Mouse (Mus musculus): ENCODE measurements around the gene Scyl2. TPM values are rescaled to one million over a fixed set of nuclear protein-coding genes. Genes with fewer than 3 reads are reported as not detected.

Scyl2 gene
- polyA plus RNA-seq, 1 experiment from 2014 or later, result 7.7 TPM

DNA sequence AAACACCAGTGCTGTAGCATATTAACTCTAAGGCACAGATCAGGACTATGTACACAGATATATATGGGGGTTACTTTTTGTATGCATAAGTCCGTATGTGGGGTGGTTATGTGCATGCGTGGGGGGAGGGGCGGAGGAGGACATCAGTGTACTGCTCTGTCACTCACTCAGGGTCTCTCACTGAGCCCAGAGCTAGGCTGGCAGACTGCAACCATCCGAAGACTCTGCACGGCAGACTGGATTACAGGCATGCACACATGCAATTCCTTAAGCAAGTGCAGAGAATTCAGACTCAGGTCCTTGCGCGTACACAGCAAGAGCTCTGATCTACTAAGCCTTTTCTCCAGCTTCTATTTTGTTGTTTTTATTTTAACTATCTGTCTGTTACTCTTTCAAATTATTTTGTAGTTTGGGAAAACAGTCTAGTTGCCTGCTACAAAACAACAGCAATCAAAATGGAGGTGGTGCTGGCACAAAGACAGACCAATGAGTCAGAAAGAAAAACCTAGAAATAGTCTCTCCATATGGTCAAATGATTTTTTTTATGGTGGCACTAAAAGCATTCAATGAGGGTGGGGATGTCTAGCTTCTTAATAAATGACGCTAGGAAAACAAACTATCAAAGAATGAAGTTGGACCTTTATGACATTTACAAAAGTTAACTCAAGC is 21.0 kb downstream of the Scyl2 start:
- ATAC-seq (ENCODE audit: insufficient read depth, low FRiP score), result no peak
- no peak overlapping the region for H3K9ac ChIP-seq (ENCODE audit: low read length)
- no peaks in the 10 kb centered on the region for H3K9me3 ChIP-seq (replicated peaks; ENCODE audit: control insufficient read depth, low read length)
- no peaks in the 10 kb centered on the region for H3K36me3 ChIP-seq (ENCODE audit: control insufficient read depth, insufficient read depth, low read length)
- H3K4me2 ChIP-seq (ENCODE audit: low read depth, low read length), result no peak overlapping the region
- H3K27ac ChIP-seq (ENCODE audit: low read length), result no peak overlapping the region
- 93% methylated on average over 8 of the region's 8 CpGs for WGBS
- H3K4me1 ChIP-seq (ENCODE audit: control insufficient read depth, insufficient read depth, low read length), result no peaks in the 10 kb centered on the region
- no peak overlapping the region for H3K4me3 ChIP-seq (replicated peaks; ENCODE audit: low read length)
- H3K27me3 ChIP-seq (ENCODE audit: control insufficient read depth, insufficient read depth, low read length), result no peaks in the 10 kb centered on the region

DNA sequence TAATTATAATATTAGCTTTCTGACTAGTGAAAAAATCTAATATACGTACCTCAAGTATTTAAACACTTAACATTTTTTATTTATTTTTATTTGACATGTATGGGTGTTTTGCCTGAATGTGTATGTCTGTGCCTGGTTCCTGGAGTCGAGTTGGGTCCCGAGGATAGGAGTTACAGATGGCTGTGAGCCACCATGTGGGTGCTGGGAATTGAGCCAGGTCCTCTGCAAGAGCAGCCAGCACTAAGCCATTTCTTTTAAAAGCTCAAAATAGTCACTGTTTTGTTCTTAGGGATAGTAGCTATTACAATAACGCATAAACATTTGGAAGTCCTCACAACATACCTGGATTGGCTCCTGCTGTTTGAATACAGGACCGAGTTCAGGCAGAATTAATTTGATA is 29.7 kb downstream of the Scyl2 start:
- 75% methylated on average over 5 of the region's 5 CpGs for WGBS
- H3K9ac ChIP-seq (ENCODE audit: low read length), result no peak overlapping the region
- H3K4me2 ChIP-seq (ENCODE audit: low read depth, low read length), result no peak overlapping the region
- no peaks in the 10 kb centered on the region for H3K27me3 ChIP-seq (ENCODE audit: control insufficient read depth, insufficient read depth, low read length)
- no peaks in the 10 kb centered on the region for H3K9me3 ChIP-seq (replicated peaks; ENCODE audit: control insufficient read depth, low read length)
- H3K27ac ChIP-seq (ENCODE audit: low read length), result no peak overlapping the region
- H3K4me1 ChIP-seq (ENCODE audit: control insufficient read depth, insufficient read depth, low read length), result no peaks in the 10 kb centered on the region
- no peak overlapping the region for H3K4me3 ChIP-seq (replicated peaks; ENCODE audit: low read length)
- ATAC-seq (ENCODE audit: insufficient read depth, low FRiP score), result no peak
- H3K36me3 ChIP-seq (ENCODE audit: control insufficient read depth, insufficient read depth, low read length), result peaks cover 16% of the 10 kb centered on the region; the same call in 1 of the 2 replicates

DNA sequence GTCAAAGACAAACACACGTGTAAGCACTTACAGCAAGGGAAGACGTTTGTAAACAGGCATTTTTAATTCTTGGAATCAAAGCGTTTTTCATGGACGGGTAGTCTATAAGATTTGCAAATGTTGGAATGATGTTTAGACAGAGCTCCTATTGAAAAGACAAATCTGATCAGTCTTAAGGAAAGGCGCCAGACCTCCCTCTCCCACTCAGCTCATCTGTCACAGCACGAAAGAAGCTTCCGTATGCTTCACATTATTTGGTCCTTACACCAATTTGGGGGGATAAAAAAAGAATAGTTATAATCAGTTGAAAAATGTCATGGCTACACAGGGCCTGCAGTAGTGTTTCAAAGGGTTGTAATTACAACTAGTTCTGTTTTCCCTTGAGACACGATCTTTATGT is 33.2 kb downstream of the Scyl2 start:
- H3K9ac ChIP-seq (ENCODE audit: low read length), result no peak overlapping the region
- H3K4me1 ChIP-seq (ENCODE audit: control insufficient read depth, insufficient read depth, low read length), result no peaks in the 10 kb centered on the region
- no peak overlapping the region for H3K27ac ChIP-seq (ENCODE audit: low read length)
- WGBS, result 87% methylated on average over 8 of the region's 8 CpGs
- H3K27me3 ChIP-seq (ENCODE audit: control insufficient read depth, insufficient read depth, low read length), result no peaks in the 10 kb centered on the region
- H3K4me2 ChIP-seq (ENCODE audit: low read depth, low read length), result no peak overlapping the region
- H3K9me3 ChIP-seq (replicated peaks; ENCODE audit: control insufficient read depth, low read length), result no peaks in the 10 kb centered on the region
- ATAC-seq (ENCODE audit: insufficient read depth, low FRiP score), result no peak
- H3K36me3 ChIP-seq (ENCODE audit: control insufficient read depth, insufficient read depth, low read length), result peaks cover 13% of the 10 kb centered on the region; the same call in 1 of the 2 replicates
- H3K4me3 ChIP-seq (replicated peaks; ENCODE audit: low read length), result no peak overlapping the region

DNA sequence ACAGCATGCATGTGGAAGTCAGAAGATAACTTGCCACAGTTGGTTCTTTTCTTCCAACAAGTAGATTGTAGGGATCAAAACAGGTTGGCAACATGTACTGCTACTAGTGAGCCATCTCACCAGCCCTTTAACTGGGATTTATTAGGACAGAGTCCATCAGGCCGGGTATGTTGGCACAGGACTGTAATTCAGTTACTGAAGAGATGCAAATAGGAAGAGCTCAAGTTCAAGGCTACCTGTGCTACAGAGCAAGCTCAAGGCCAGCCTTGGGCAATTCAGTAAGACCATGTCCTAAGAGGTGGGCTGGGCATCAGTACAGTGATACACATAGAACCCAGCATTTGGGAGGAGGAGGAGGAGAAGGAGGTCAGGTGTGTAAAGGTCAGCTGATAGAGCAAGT is 34.4 kb downstream of the Scyl2 start:
- no peak overlapping the region for H3K4me2 ChIP-seq (ENCODE audit: low read depth, low read length)
- H3K27me3 ChIP-seq (ENCODE audit: control insufficient read depth, insufficient read depth, low read length), result no peaks in the 10 kb centered on the region
- H3K27ac ChIP-seq (ENCODE audit: low read length), result no peak overlapping the region
- no peaks in the 10 kb centered on the region for H3K4me1 ChIP-seq (ENCODE audit: control insufficient read depth, insufficient read depth, low read length)
- H3K9me3 ChIP-seq (replicated peaks; ENCODE audit: control insufficient read depth, low read length), result no peaks in the 10 kb centered on the region
- H3K4me3 ChIP-seq (replicated peaks; ENCODE audit: low read length), result no peak overlapping the region
- H3K9ac ChIP-seq (ENCODE audit: low read length), result no peak overlapping the region
- ATAC-seq (ENCODE audit: insufficient read depth, low FRiP score), result no peak
- H3K36me3 ChIP-seq (ENCODE audit: control insufficient read depth, insufficient read depth, low read length), result peaks cover 5% of the 10 kb centered on the region; the same call in 1 of the 2 replicates
- WGBS, result 81% methylated on average over 1 of the region's 1 CpGs

DNA sequence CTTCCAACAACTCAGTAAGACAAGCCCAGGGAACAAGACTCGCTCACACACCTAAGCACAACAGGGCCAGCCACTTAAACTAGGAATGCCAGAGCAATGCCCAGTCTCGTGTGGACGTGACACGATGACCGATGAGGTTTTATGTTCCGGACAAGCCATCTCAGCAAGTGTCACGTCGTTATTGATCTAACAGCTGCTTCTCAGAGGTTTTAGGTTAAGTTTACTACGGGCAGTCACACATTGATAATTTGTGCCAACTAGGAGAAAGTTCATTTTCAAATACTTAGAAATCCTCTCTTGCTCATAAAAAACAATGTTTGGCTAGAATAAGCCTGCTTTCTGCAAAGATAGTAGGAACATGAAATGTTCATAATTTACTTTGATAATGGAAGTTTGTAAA is 39.2 kb downstream of the Scyl2 start:
- 83% methylated on average over 9 of the region's 9 CpGs for WGBS
- no peak for ATAC-seq (ENCODE audit: insufficient read depth, low FRiP score)

DNA sequence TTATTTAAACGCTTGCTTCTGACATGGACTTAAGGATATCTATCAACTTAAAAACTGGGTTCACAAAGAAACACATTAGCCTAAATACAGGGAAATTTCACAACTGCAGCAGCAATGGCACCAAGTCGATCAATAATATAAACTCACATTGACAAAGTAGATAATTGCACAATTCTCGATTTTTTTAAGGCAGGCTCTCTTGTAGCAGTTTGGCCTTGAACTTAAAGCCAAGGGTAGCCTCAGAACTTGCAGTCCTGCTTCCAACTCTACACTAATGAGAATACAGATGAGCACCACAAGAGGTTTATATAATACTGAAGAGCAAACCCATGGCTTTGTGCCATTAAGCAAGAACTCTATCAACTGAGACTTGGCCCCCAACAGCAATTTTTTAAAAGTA is 49.1 kb downstream of the Scyl2 start:
- no peak overlapping the region for H3K4me3 ChIP-seq (replicated peaks; ENCODE audit: low read length)
- WGBS, result 65% methylated on average over 3 of the region's 3 CpGs
- ATAC-seq (ENCODE audit: insufficient read depth, low FRiP score), result no peak
- H3K9me3 ChIP-seq (replicated peaks; ENCODE audit: control insufficient read depth, low read length), result no peaks in the 10 kb centered on the region
- H3K9ac ChIP-seq (ENCODE audit: low read length), result no peak overlapping the region
- H3K4me1 ChIP-seq (ENCODE audit: control insufficient read depth, insufficient read depth, low read length), result no peaks in the 10 kb centered on the region
- no peak overlapping the region for H3K4me2 ChIP-seq (ENCODE audit: low read depth, low read length)
- peaks cover 6% of the 10 kb centered on the region for H3K36me3 ChIP-seq (ENCODE audit: control insufficient read depth, insufficient read depth, low read length)
- no peaks in the 10 kb centered on the region for H3K27me3 ChIP-seq (ENCODE audit: control insufficient read depth, insufficient read depth, low read length)
- no peak overlapping the region for H3K27ac ChIP-seq (ENCODE audit: low read length)

More for the DNA sequence above, 39.2 kb downstream of the Scyl2 start:
- Histone ChIP-seq H3K9ac (ENCODE audit: low read length) (no peak overlapping the region), H3K4me2 (ENCODE audit: low read depth, low read length) (no peak overlapping the region), H3K27ac (ENCODE audit: low read length) (no peak overlapping the region), H3K36me3 (ENCODE audit: control insufficient read depth, insufficient read depth, low read length) (no peaks in the 10 kb centered on the region), H3K9me3 (replicated peaks; ENCODE audit: control insufficient read depth, low read length) (no peaks in the 10 kb centered on the region), H3K4me3 (replicated peaks; ENCODE audit: low read length) (no peak overlapping the region), H3K27me3 (ENCODE audit: control insufficient read depth, insufficient read depth, low read length) (no peaks in the 10 kb centered on the region), H3K4me1 (ENCODE audit: control insufficient read depth, insufficient read depth, low read length) (no peaks in the 10 kb centered on the region)

DNA sequence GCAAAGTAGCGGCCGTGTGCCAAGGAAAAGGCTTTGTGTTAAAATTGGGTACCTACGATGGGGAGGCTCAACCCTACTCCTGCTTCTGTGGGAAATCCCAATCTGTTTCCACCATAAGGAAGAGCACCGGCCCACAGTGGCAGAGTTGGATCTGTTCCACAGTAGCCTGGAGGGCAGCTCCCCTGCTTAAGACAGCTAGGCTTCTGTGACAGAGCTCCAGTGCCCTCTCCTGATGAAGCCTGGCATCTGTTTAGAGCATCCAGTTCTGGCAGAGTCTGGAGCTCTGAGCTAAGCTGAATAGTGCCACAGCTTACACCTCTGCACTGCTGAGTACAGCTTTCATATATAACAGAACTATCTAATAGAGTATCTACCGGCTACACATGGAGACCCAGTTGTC is 51.1 kb downstream of the Scyl2 start:
- H3K27ac ChIP-seq (ENCODE audit: low read length), result no peak overlapping the region
- H3K9ac ChIP-seq (ENCODE audit: low read length), result no peak overlapping the region
- H3K27me3 ChIP-seq (ENCODE audit: control insufficient read depth, insufficient read depth, low read length), result no peaks in the 10 kb centered on the region
- H3K4me3 ChIP-seq (replicated peaks; ENCODE audit: low read length), result no peak overlapping the region
- H3K36me3 ChIP-seq (ENCODE audit: control insufficient read depth, insufficient read depth, low read length), result no peaks in the 10 kb centered on the region; the same call in 1 of the 2 replicates
- H3K4me1 ChIP-seq (ENCODE audit: control insufficient read depth, insufficient read depth, low read length), result no peaks in the 10 kb centered on the region
- H3K4me2 ChIP-seq (ENCODE audit: low read depth, low read length), result no peak overlapping the region
- no peaks in the 10 kb centered on the region for H3K9me3 ChIP-seq (replicated peaks; ENCODE audit: control insufficient read depth, low read length)
- WGBS, result 86% methylated on average over 5 of the region's 5 CpGs
- no peak for ATAC-seq (ENCODE audit: insufficient read depth, low FRiP score)

DNA sequence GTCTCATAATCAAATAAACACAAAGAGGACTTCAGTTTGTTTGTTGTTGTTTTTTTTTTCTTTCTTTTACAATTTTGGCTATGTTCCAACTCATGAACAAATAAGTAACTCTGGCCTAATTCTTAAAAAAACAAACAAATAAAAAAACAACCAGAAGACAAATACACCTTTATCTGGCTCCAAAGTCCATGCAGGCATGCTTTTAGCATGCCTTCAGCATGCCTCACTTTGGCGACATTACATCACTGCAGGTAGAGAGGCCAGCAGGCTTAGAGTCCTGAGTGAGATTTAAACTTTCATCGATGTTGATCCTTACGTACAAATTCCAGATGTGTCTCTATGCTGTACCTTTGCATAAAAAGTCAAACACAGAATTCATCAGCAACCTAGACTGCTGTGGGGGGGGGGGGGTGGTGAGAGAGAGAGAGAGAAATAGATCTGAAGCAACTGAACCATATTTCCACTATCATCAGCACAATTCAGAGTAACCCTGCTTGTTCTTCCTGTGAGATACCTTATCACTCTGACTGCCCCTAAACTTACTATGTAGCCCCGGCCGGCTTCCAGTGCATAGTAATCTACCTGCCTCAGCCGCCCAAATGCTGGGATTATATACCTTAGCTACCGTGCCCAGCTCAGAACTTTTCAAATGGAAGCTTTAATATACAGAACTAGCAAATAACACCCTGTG is 52.2 kb downstream of the Scyl2 start:
- H3K4me1 ChIP-seq (ENCODE audit: control insufficient read depth, insufficient read depth, low read length), result no peaks in the 10 kb centered on the region
- H3K36me3 ChIP-seq (ENCODE audit: control insufficient read depth, insufficient read depth, low read length), result no peaks in the 10 kb centered on the region
- H3K27ac ChIP-seq (ENCODE audit: low read length), result no peak overlapping the region
- no peaks in the 10 kb centered on the region for H3K9me3 ChIP-seq (replicated peaks; ENCODE audit: control insufficient read depth, low read length)
- no peak for ATAC-seq (ENCODE audit: insufficient read depth, low FRiP score)
- no peaks in the 10 kb centered on the region for H3K27me3 ChIP-seq (ENCODE audit: control insufficient read depth, insufficient read depth, low read length)
- no peak overlapping the region for H3K4me3 ChIP-seq (replicated peaks; ENCODE audit: low read length)
- no peak overlapping the region for H3K4me2 ChIP-seq (ENCODE audit: low read depth, low read length)
- WGBS, result 84% methylated on average over 7 of the region's 7 CpGs
- H3K9ac ChIP-seq (ENCODE audit: low read length), result no peak overlapping the region

DNA sequence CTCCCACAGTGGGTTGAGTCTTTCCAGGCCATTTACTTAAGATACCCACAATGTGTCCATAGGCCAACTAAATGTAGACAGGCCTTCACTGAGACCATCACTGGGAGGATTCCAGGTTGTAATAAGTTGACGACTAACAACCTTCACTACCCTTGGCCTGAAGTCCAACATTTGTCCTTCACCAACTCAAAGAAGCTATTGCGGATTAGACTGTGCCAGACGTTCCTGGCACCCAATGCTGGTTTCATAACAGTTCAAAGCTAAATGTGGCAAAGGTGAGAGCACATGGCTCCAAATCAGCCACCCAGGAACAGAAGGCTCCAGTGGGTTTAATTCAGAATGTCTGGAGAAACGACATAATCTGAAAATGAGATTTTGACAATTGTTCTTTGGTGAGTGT is 53.0 kb downstream of the Scyl2 start:
- Histone ChIP-seq H3K9me3 (replicated peaks; ENCODE audit: control insufficient read depth, low read length) (no peaks in the 10 kb centered on the region), H3K27ac (ENCODE audit: low read length) (no peak overlapping the region), H3K27me3 (ENCODE audit: control insufficient read depth, insufficient read depth, low read length) (no peaks in the 10 kb centered on the region), H3K4me1 (ENCODE audit: control insufficient read depth, insufficient read depth, low read length) (no peaks in the 10 kb centered on the region), H3K36me3 (ENCODE audit: control insufficient read depth, insufficient read depth, low read length) (no peaks in the 10 kb centered on the region), H3K4me2 (ENCODE audit: low read depth, low read length) (no peak overlapping the region), H3K9ac (ENCODE audit: low read length) (no peak overlapping the region), H3K4me3 (replicated peaks; ENCODE audit: low read length) (no peak overlapping the region)
- ATAC-seq (ENCODE audit: insufficient read depth, low FRiP score), result no peak
- 93% methylated on average over 4 of the region's 4 CpGs for WGBS

Measured in stomach, embryonic 16.5 days (tissue).